Mouse (Mus musculus): ENCODE measurements around the gene Ing3.

Gene Ing3

DNA sequence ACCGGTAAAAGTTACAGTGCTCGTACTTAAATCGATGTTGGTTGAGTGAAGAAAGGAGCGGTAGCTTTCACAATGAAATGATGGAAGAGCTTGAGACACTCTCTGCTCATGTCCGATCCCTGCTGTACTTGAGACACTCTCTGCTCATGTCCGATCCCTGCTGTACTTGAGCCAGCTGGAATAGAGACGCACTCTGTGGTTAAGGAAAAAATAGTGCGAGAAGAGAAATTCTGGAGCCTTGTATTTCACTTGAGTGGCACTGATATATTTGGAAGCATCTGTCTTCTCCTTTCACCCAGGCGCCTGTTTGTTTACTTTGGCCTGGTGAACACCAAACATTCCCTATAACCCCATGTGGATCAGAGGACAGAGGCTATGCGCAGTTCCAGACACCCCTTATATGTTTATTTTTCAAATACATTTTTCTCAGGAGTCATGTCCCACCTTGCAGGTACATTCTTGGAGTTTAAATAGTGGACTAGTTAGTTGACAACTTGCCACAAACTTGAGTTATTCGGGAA is 61.5 kb downstream of the Ing3 start:
- no peak overlapping the region for H3K4me3 ChIP-seq (replicated peaks; ENCODE audit: low read length)
- H3K27me3 ChIP-seq (ENCODE audit: insufficient read depth, low read length), result no peaks in the 10 kb centered on the region
- H3K9me3 ChIP-seq (ENCODE audit: low read length), result no peaks in the 10 kb centered on the region
- TF ChIP-seq CTCF (conservative IDR thresholded peaks at IDR 0.05; ENCODE audit: low read length) (no peak), POU5F1 (IDR thresholded peaks at IDR 0.05; ENCODE audit: borderline replicate concordance, low read length) (no peak), NANOG (IDR thresholded peaks at IDR 0.05; ENCODE audit: borderline replicate concordance, low read length) (no peak)
- peaks cover 37% of the 10 kb centered on the region for H3K4me1 ChIP-seq (replicated peaks; ENCODE audit: low read depth, low read length)
- H3K36me3 ChIP-seq (ENCODE audit: insufficient read depth, low read length), result no peaks in the 10 kb centered on the region

DNA sequence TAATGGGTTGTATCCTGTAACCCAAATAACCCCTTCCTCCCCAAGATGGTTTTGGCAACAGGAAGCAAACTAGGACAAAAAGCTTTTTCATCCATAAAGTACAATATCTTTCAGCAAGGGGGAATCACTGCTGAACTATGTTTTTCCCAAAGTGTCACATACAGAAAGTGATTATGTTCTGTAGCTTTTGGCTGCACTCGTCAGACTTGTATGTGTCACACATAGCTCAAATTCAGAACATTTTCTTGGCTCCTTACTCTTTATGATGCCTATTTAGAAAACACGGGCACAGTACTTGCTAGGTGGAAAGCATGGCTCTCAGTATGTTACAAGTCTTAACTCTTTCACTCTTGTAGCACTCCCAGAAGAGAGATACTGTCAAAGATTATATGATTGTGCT is 62.2 kb downstream of the Ing3 start:
- H3K4me3 ChIP-seq (replicated peaks; ENCODE audit: low read length), result no peak overlapping the region
- H3K9me3 ChIP-seq (ENCODE audit: low read length), result no peaks in the 10 kb centered on the region
- no peaks in the 10 kb centered on the region for H3K27me3 ChIP-seq (ENCODE audit: insufficient read depth, low read length)
- H3K36me3 ChIP-seq (ENCODE audit: insufficient read depth, low read length), result no peaks in the 10 kb centered on the region
- peaks cover 36% of the 10 kb centered on the region for H3K4me1 ChIP-seq (replicated peaks; ENCODE audit: low read depth, low read length)
- TF ChIP-seq NANOG (IDR thresholded peaks at IDR 0.05; ENCODE audit: borderline replicate concordance, low read length) (no peak), POU5F1 (IDR thresholded peaks at IDR 0.05; ENCODE audit: borderline replicate concordance, low read length) (no peak), CTCF (conservative IDR thresholded peaks at IDR 0.05; ENCODE audit: low read length) (no peak)

- Histone ChIP-seq H3K4me1 (replicated peaks; ENCODE audit: low read depth, low read length) (peaks cover 32% of the 10 kb centered on the region), H3K27me3 (ENCODE audit: insufficient read depth, low read length) (no peaks in the 10 kb centered on the region), H3K4me3 (replicated peaks; ENCODE audit: low read length) (no peak overlapping the region), H3K9me3 (ENCODE audit: low read length) (no peaks in the 10 kb centered on the region), H3K36me3 (ENCODE audit: insufficient read depth, low read length) (no peaks in the 10 kb centered on the region)
- TF ChIP-seq NANOG (IDR thresholded peaks at IDR 0.05; ENCODE audit: borderline replicate concordance, low read length) (no peak), POU5F1 (IDR thresholded peaks at IDR 0.05; ENCODE audit: borderline replicate concordance, low read length) (no peak), CTCF (conservative IDR thresholded peaks at IDR 0.05; ENCODE audit: low read length) (no peak)
Observed at GRCm38 (mm10) chr6:22012099-22012498, 62.7 kb downstream of the Ing3 start.

GRCm38 (mm10) chr6:22012501-22012900 is 63.1 kb downstream of the Ing3 start:
- TF ChIP-seq NANOG (IDR thresholded peaks at IDR 0.05; ENCODE audit: borderline replicate concordance, low read length) (no peak), CTCF (conservative IDR thresholded peaks at IDR 0.05; ENCODE audit: low read length) (no peak), POU5F1 (IDR thresholded peaks at IDR 0.05; ENCODE audit: borderline replicate concordance, low read length) (no peak)
- H3K27me3 ChIP-seq (ENCODE audit: insufficient read depth, low read length), result no peaks in the 10 kb centered on the region
- H3K4me1 ChIP-seq (replicated peaks; ENCODE audit: low read depth, low read length), result peaks cover 32% of the 10 kb centered on the region
- no peak overlapping the region for H3K4me3 ChIP-seq (replicated peaks; ENCODE audit: low read length)
- H3K9me3 ChIP-seq (ENCODE audit: low read length), result no peaks in the 10 kb centered on the region
- H3K36me3 ChIP-seq (ENCODE audit: insufficient read depth, low read length), result no peaks in the 10 kb centered on the region

GRCm38 (mm10) chr6:22013394-22013793 is 64.0 kb downstream of the Ing3 start:
- Histone ChIP-seq H3K4me1 (replicated peaks; ENCODE audit: low read depth, low read length) (peaks cover 31% of the 10 kb centered on the region), H3K36me3 (ENCODE audit: insufficient read depth, low read length) (no peaks in the 10 kb centered on the region), H3K27me3 (ENCODE audit: insufficient read depth, low read length) (no peaks in the 10 kb centered on the region), H3K9me3 (ENCODE audit: low read length) (no peaks in the 10 kb centered on the region), H3K4me3 (replicated peaks; ENCODE audit: low read length) (no peak overlapping the region)
- TF ChIP-seq CTCF (conservative IDR thresholded peaks at IDR 0.05; ENCODE audit: low read length), result no peak

DNA sequence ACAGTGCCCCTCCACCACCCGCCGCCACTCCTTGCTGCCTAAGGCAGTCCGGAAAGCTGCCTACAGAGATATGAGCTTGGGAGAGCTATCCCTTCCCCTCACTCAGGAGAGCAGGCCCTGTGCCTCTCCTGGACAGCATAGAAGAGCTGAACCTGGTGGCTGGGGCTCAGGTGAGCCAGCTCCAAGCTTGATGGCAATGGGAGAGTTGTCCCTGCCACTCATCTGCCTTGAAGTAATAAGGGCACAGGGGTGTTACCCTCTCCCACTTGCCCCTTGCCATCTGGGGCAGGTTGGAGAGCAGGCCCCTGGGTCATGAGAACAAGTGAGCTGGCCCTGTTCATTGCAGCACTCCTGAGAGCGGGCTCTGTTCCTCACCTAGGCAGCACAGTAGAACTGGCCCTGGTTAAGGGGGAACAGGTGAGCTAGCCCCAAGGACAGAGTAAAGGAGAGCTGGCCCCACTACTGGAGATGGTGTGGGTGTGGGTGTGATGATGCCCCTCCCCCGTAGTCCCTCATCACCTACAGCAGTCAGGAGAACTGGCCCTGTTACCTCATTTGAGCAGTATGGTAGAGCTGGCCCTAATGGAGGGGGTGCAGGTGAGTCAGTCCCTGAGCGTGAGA is 65.0 kb downstream of the Ing3 start:
- H3K4me3 ChIP-seq (replicated peaks; ENCODE audit: low read length), result peak overlapping the region; percentile 37; the same call in 1 of the 2 replicates
- H3K4me1 ChIP-seq (replicated peaks; ENCODE audit: low read depth, low read length), result peaks cover 32% of the 10 kb centered on the region
- TF ChIP-seq POU5F1 (IDR thresholded peaks at IDR 0.05; ENCODE audit: borderline replicate concordance, low read length), result no peak
- TF ChIP-seq CTCF (conservative IDR thresholded peaks at IDR 0.05; ENCODE audit: low read length), result no peak
- no peak for TF ChIP-seq NANOG (IDR thresholded peaks at IDR 0.05; ENCODE audit: borderline replicate concordance, low read length)
- H3K36me3 ChIP-seq (ENCODE audit: insufficient read depth, low read length), result no peaks in the 10 kb centered on the region
- no peaks in the 10 kb centered on the region for H3K9me3 ChIP-seq (ENCODE audit: low read length)
- no peaks in the 10 kb centered on the region for H3K27me3 ChIP-seq (ENCODE audit: insufficient read depth, low read length)

DNA sequence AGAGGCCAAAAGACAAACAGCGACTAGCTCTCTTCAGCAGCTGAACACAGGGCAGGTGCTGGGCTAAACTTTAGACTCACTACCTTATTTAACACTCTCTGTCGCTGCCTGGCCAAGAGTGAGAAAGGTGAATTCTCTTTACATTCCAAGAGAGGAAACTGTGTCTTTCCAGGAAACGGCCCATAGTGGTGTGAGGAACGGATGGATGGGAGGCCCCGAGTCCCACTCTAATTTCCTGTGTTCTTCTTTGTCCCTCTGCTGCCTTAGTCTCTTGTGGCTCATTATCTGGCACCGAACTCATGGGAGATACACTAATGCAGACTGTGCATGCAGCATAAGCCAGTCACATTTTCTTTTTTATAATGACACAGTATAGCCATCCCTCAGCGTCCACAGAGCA is 68.3 kb downstream of the Ing3 start:
- peaks cover 17% of the 10 kb centered on the region for H3K4me1 ChIP-seq (replicated peaks; ENCODE audit: low read depth, low read length)
- no peaks in the 10 kb centered on the region for H3K27me3 ChIP-seq (ENCODE audit: insufficient read depth, low read length)
- H3K4me3 ChIP-seq (replicated peaks; ENCODE audit: low read length), result no peak overlapping the region
- no peaks in the 10 kb centered on the region for H3K9me3 ChIP-seq (ENCODE audit: low read length)
- no peak for TF ChIP-seq POU5F1 (IDR thresholded peaks at IDR 0.05; ENCODE audit: borderline replicate concordance, low read length)
- no peak for TF ChIP-seq NANOG (IDR thresholded peaks at IDR 0.05; ENCODE audit: borderline replicate concordance, low read length)
- TF ChIP-seq CTCF (conservative IDR thresholded peaks at IDR 0.05; ENCODE audit: low read length), result no peak
- no peaks in the 10 kb centered on the region for H3K36me3 ChIP-seq (ENCODE audit: insufficient read depth, low read length)

GRCm38 (mm10) chr6:22018768-22019445 is 69.5 kb downstream of the Ing3 start:
- Histone ChIP-seq H3K36me3 (ENCODE audit: insufficient read depth, low read length) (no peaks in the 10 kb centered on the region), H3K9me3 (ENCODE audit: low read length) (no peaks in the 10 kb centered on the region), H3K4me3 (replicated peaks; ENCODE audit: low read length) (no peak overlapping the region), H3K4me1 (replicated peaks; ENCODE audit: low read depth, low read length) (peaks cover 14% of the 10 kb centered on the region), H3K27me3 (ENCODE audit: insufficient read depth, low read length) (no peaks in the 10 kb centered on the region)
- TF ChIP-seq POU5F1 (IDR thresholded peaks at IDR 0.05; ENCODE audit: borderline replicate concordance, low read length), result no peak
- no peak for TF ChIP-seq CTCF (conservative IDR thresholded peaks at IDR 0.05; ENCODE audit: low read length)
- TF ChIP-seq NANOG (IDR thresholded peaks at IDR 0.05; ENCODE audit: borderline replicate concordance, low read length), result no peak
